Mouse (Mus musculus) heart, postnatal 25 days (tissue): Measurements from ENCODE around the gene Prpf18. TPM values are rescaled to one million over a fixed set of nuclear protein-coding genes. Genes with fewer than 3 reads are reported as not detected.
"Not testable (repeated sequence)": the region's sequence is repeated elsewhere in the genome, so short reads cannot be mapped to it uniquely, and the experiment has no call there.

ENCODE experiments used
- DNase-seq: peaks from one replicate; pipeline ENCODE4 v3.0.0; 2022; ENCODE audit warnings: low spot score
- intact Hi-C: fragments of 180-260 bp; cut with DNase I; formaldehyde crosslinking; loops from one replicate; pipeline ENCODE4 v1.15.1; 2025
- total RNA-seq, 2 experiments: library from RNA; stranded (reverse); gene quantifications; 2 replicates each; pipeline ENCODE4 v1.2.3; 2021

Gene Prpf18
- total RNA-seq = 10 to 100 TPM; 33.3 to 38.3 TPM

GRCm38 (mm10) chr2:4651500-4652285 lies at the start of gene Prpf18:
Gene Prpf18, minus strand, starts transcription at chr2:4652113.
- intact Hi-C loops = loop anchor here (1.0 to 5.0 kb wide), 6 partner anchors 49 to 424 kb away; partner anchors contain the start of genes Bend7 and Sephs1

GRCm38 (mm10) chr2:4679886-4680285 lies 28.0 kb upstream of the Prpf18 start:
- DNase-seq = no peak
- intact Hi-C loops = no loop called here

More at GRCm38 (mm10) chr2:4651500-4652285, at the start of gene Prpf18:
- peak; percentile 73 for DNase-seq

- intact Hi-C loops = no loop called here
- no peak for DNase-seq
Observed at GRCm38 (mm10) chr2:4671636-4672035, 19.7 kb upstream of the Prpf18 start.

- DNase-seq = no peak
- intact Hi-C loops = no loop called here
Observed at GRCm38 (mm10) chr2:4669701-4670100, 17.8 kb upstream of the Prpf18 start.

GRCm38 (mm10) chr2:4668626-4669025 lies 16.7 kb upstream of the Prpf18 start:
- DNase-seq = no peak
- intact Hi-C loops = no loop called here

- intact Hi-C loops = no loop called here
- DNase-seq = no peak
Observed at GRCm38 (mm10) chr2:4660677-4661076, 8.8 kb upstream of the Prpf18 start.

- DNase-seq = no peak
- intact Hi-C loops = loop anchor here (5.0 kb wide), 4 partner anchors 47 to 422 kb away; partner anchors contain the start of genes Bend7 and Sephs1
Observed at GRCm38 (mm10) chr2:4649646-4650045, 2.3 kb downstream of the Prpf18 start.

GRCm38 (mm10) chr2:4648094-4648493 lies 3.8 kb downstream of the Prpf18 start:
- DNase-seq = no peak
- intact Hi-C loops = no loop called here

GRCm38 (mm10) chr2:4645066-4645465 lies 6.8 kb downstream of the Prpf18 start:
- intact Hi-C loops = no loop called here
- no peak for DNase-seq

- intact Hi-C loops = no loop called here
- no peak for DNase-seq
Observed at GRCm38 (mm10) chr2:4638189-4638588, 13.7 kb downstream of the Prpf18 start.

GRCm38 (mm10) chr2:4636656-4637055 lies 15.3 kb downstream of the Prpf18 start:
- DNase-seq = no peak
- intact Hi-C loops = no loop called here

- no peak for DNase-seq
- intact Hi-C loops = no loop called here
Observed at GRCm38 (mm10) chr2:4635804-4636203, 16.1 kb downstream of the Prpf18 start.

- DNase-seq = no peak
- intact Hi-C loops = loop anchor here (5.0 kb wide), 1 partner anchor 133 kb away; no protein-coding TSS in a partner anchor
Observed at GRCm38 (mm10) chr2:4630197-4630835, 21.6 kb downstream of the Prpf18 start.

- DNase-seq = no peak
- intact Hi-C loops = no loop called here
Observed at GRCm38 (mm10) chr2:4629470-4629869, 22.4 kb downstream of the Prpf18 start.

- DNase-seq = no peak
- intact Hi-C loops = no loop called here
Observed at GRCm38 (mm10) chr2:4628920-4629319, 23.0 kb downstream of the Prpf18 start.

GRCm38 (mm10) chr2:4626911-4627310 lies 25.0 kb downstream of the Prpf18 start:
- intact Hi-C loops = no loop called here

GRCm38 (mm10) chr2:4621471-4621985 lies 30.4 kb downstream of the Prpf18 start:
- intact Hi-C loops = no loop called here
- no peak for DNase-seq

More at GRCm38 (mm10) chr2:4626911-4627310, 25.0 kb downstream of the Prpf18 start:
- no peak for DNase-seq

GRCm38 (mm10) chr2:4620640-4621401 lies 31.1 kb downstream of the Prpf18 start:
- DNase-seq = peak; percentile 42
- intact Hi-C loops = no loop called here

GRCm38 (mm10) chr2:4619893-4620593 lies 31.9 kb downstream of the Prpf18 start:
- DNase-seq = no peak
- intact Hi-C loops = no loop called here

- intact Hi-C loops = not testable (repeated sequence)
Observed at GRCm38 (mm10) chr2:4619126-4619525, 32.8 kb downstream of the Prpf18 start.

More at GRCm38 (mm10) chr2:4619126-4619525, 32.8 kb downstream of the Prpf18 start:
- not testable (repeated sequence) for DNase-seq
